Mouse (Mus musculus) ES-Bruce4 (cell line): Measurements from ENCODE around the gene Nutf2. TPM values are rescaled to one million over a fixed set of nuclear protein-coding genes. Genes with fewer than 3 reads are reported as not detected.
A peak's percentile ranks its signal among the peaks of the same experiment; 100 is the strongest.
"Not testable (repeated sequence)": the region's sequence is repeated elsewhere in the genome, so short reads cannot be mapped to it uniquely, and the experiment has no call there.

Source experiments
- H3K27ac ChIP-seq: 2 replicates; pipeline ENCODE4 v1.5.1; 2012; ENCODE audit warnings: low read length, inconsistent platforms; ENCODE audit not compliant: insufficient read depth
- H3K27me3 ChIP-seq: 2 replicates; pipeline ENCODE4 v1.6.1; 2012; ENCODE audit warnings: mild to moderate bottlenecking, low read length, inconsistent platforms; ENCODE audit not compliant: control insufficient read depth, poor library complexity, insufficient read depth, severe bottlenecking
- H3K36me3 ChIP-seq: 2 replicates; pipeline ENCODE4 v1.6.1; 2012; ENCODE audit warnings: inconsistent platforms, mild to moderate bottlenecking, low read length, moderate library complexity; ENCODE audit not compliant: control insufficient read depth, poor library complexity, insufficient read depth, severe bottlenecking
- H3K4me1 ChIP-seq: one replicate; pipeline ENCODE4 v1.8.1; 2011; ENCODE audit warnings: low read length; ENCODE audit not compliant: control insufficient read depth, insufficient read depth
- H3K4me3 ChIP-seq: 2 replicates; pipeline ENCODE4 v1.5.1; 2011; ENCODE audit warnings: low read depth, mild to moderate bottlenecking, low read length
- H3K9ac ChIP-seq: 2 replicates; pipeline ENCODE4 v1.6.1; 2012; ENCODE audit warnings: low read depth, mild to moderate bottlenecking, inconsistent platforms; ENCODE audit not compliant: poor library complexity, severe bottlenecking
- H3K9me3 ChIP-seq: replicated peaks from 2 replicates; pipeline ENCODE4 v1.6.1; 2012; ENCODE audit warnings: mild to moderate bottlenecking, low read length, inconsistent platforms; ENCODE audit not compliant: control insufficient read depth, poor library complexity, insufficient read depth, severe bottlenecking
- CTCF ChIP-seq: IDR thresholded peaks from one replicate; pipeline ENCODE4 v1.8.1; 2011; ENCODE audit warnings: low read depth, low read length
- EP300 ChIP-seq: IDR thresholded peaks from 2 replicates; pipeline ENCODE4 v1.6.1; 2011; ENCODE audit warnings: low read depth, low read length; ENCODE audit not compliant: insufficient read depth
- POLR2A ChIP-seq: IDR thresholded peaks from one replicate; pipeline ENCODE4 v1.8.1; 2011; ENCODE audit warnings: low read length; ENCODE audit not compliant: insufficient read depth
- polyA plus RNA-seq: library from polyadenylated mRNA; stranded (reverse); fragments of >200 nt; gene quantifications from 2 replicates; pipeline ENCODE4 v1.2.4, GENCODE M21; 2011; ENCODE audit warnings: low read depth; ENCODE audit not compliant: missing spikeins, insufficient read depth, insufficient read length

The Nutf2 gene
- polyA plus RNA-seq, 1 experiment: 29.9 TPM

- H3K9ac ChIP-seq: no peak overlapping the region
- H3K4me3 ChIP-seq: no peak overlapping the region
- no peak for TF ChIP-seq EP300
- no peak for TF ChIP-seq POLR2A
- no peak for TF ChIP-seq CTCF
- no peak overlapping the region for H3K27ac ChIP-seq
- H3K36me3 ChIP-seq: peaks cover 9% of the 10 kb centered on the region; the same call in 1 of the 2 replicates
- no peaks in the 10 kb centered on the region for H3K9me3 ChIP-seq
- H3K27me3 ChIP-seq: no peaks in the 10 kb centered on the region
- no peaks in the 10 kb centered on the region for H3K4me1 ChIP-seq
Observed at GRCm38 (mm10) chr8:105820925-105821324, 39.5 kb upstream of the Nutf2 start.

- no peaks in the 10 kb centered on the region for H3K27me3 ChIP-seq
- no peak overlapping the region for H3K4me3 ChIP-seq
- no peaks in the 10 kb centered on the region for H3K4me1 ChIP-seq
- H3K9me3 ChIP-seq: no peaks in the 10 kb centered on the region
- no peak overlapping the region for H3K27ac ChIP-seq
- H3K36me3 ChIP-seq: peaks cover 8% of the 10 kb centered on the region; the same call in 1 of the 2 replicates
- TF ChIP-seq CTCF (no peak), EP300 (no peak), POLR2A (no peak)
- H3K9ac ChIP-seq: no peak overlapping the region
Observed at GRCm38 (mm10) chr8:105825506-105825905, 34.9 kb upstream of the Nutf2 start.

GRCm38 (mm10) chr8:105826379-105826778 is 34.0 kb upstream of the Nutf2 start:
- peak overlapping the region; percentile 91 for H3K9ac ChIP-seq
- no peaks in the 10 kb centered on the region for H3K9me3 ChIP-seq
- TF ChIP-seq EP300 (no peak), CTCF (no peak), POLR2A (no peak)
- H3K36me3 ChIP-seq: peaks cover 5% of the 10 kb centered on the region; the same call in 1 of the 2 replicates
- H3K4me3 ChIP-seq: peak overlapping the region; percentile 81
- no peaks in the 10 kb centered on the region for H3K27me3 ChIP-seq
- no peaks in the 10 kb centered on the region for H3K4me1 ChIP-seq
- no peak overlapping the region for H3K27ac ChIP-seq

GRCm38 (mm10) chr8:105826861-105827848 is 33.2 kb upstream of the Nutf2 start, which contains the start of the genes Ranbp10 and Tsnaxip1:
Gene Ranbp10 (minus strand): TSS chr8:105827350.
Gene Tsnaxip1 (plus strand): TSS chr8:105827731.
- Histone ChIP-seq H3K36me3 (peaks cover 5% of the 10 kb centered on the region; the same call in 1 of the 2 replicates), H3K4me3 (peak within 1 kb of the TSS; percentile 81), H3K27me3 (no peaks in the 10 kb centered on the region), H3K27ac (no peak within 1 kb of the TSS), H3K9me3 (no peaks in the 10 kb centered on the region), H3K9ac (peak within 1 kb of the TSS; percentile 91), H3K4me1 (no peaks in the 10 kb centered on the region)
- TF ChIP-seq CTCF (no peak), POLR2A (peak; percentile 45), EP300 (no peak)

- H3K36me3 ChIP-seq, H3K4me1 ChIP-seq, H3K9me3 ChIP-seq, H3K9ac ChIP-seq, H3K4me3 ChIP-seq, H3K27me3 ChIP-seq, H3K27ac ChIP-seq: not testable (repeated sequence)
Observed at GRCm38 (mm10) chr8:105833740-105834139, 26.6 kb upstream of the Nutf2 start.

- peak; percentile 66 for TF ChIP-seq CTCF
- TF ChIP-seq EP300: no peak
- no peak overlapping the region for H3K27ac ChIP-seq
- H3K4me1 ChIP-seq: no peaks in the 10 kb centered on the region
- H3K9me3 ChIP-seq: no peaks in the 10 kb centered on the region
- no peaks in the 10 kb centered on the region for H3K36me3 ChIP-seq
- peak overlapping the region; percentile 40 for H3K9ac ChIP-seq
- H3K4me3 ChIP-seq: no peak overlapping the region
- no peaks in the 10 kb centered on the region for H3K27me3 ChIP-seq
Observed at GRCm38 (mm10) chr8:105835318-105835717, 25.1 kb upstream of the Nutf2 start.
